Mouse (Mus musculus) ES-E14 (cell line): ENCODE measurements around the gene Hecw2. TPM values are rescaled to one million over a fixed set of nuclear protein-coding genes. Genes with fewer than 3 reads are reported as not detected.

Experiments used
- DNase-seq: peaks from one replicate; pipeline ENCODE4 v3.0.0-alpha.2; 2013; ENCODE audit warnings: low read depth, low spot score
- H3K27ac ChIP-seq: 2 replicates; pipeline ENCODE4 v1.5.1; 2012; ENCODE audit warnings: low read depth, mild to moderate bottlenecking, low read length, moderate library complexity, mixed read lengths; ENCODE audit not compliant: poor library complexity, insufficient read depth, severe bottlenecking
- H3K36me3 ChIP-seq: 2 replicates; pipeline ENCODE4 v1.6.1; 2012; ENCODE audit warnings: mild to moderate bottlenecking, low read length, moderate library complexity, mixed read lengths; ENCODE audit not compliant: control insufficient read depth, poor library complexity, insufficient read depth, severe bottlenecking
- H3K4me1 ChIP-seq, 2 experiments: fragments of 150-350 bp in 1 of 2; sonication (generic) in 1 of 2; 2 replicates each; pipeline ENCODE4 v1.6.1; 2012; ENCODE audit warnings: low read length in 2 of 2, mild to moderate bottlenecking in 1 of 2, mixed read lengths in 1 of 2; ENCODE audit not compliant: control insufficient read depth in 2 of 2, insufficient read depth in 2 of 2, poor library complexity in 1 of 2
- H3K4me3 ChIP-seq, 2 experiments: fragments of 150-350 bp in 1 of 2; sonication (generic) in 1 of 2; 2 replicates each; pipeline ENCODE4 v1.5.1; 2012; ENCODE audit warnings: low read length in 2 of 2, low read depth in 1 of 2, mild to moderate bottlenecking in 1 of 2, mixed read lengths in 1 of 2; ENCODE audit not compliant: insufficient read depth in 1 of 2, poor library complexity in 1 of 2, severe bottlenecking in 1 of 2
- H3K9ac ChIP-seq: 2 replicates; pipeline ENCODE4 v1.6.1; 2012; ENCODE audit warnings: low read depth, mild to moderate bottlenecking, low read length, mixed read lengths; ENCODE audit not compliant: poor library complexity, insufficient read depth, severe bottlenecking
- H3K9me3 ChIP-seq: fragments of 150-350 bp; sonication (generic); 2 replicates; pipeline ENCODE4 v1.6.1; 2012; ENCODE audit warnings: low read depth, mild to moderate bottlenecking, low read length; ENCODE audit not compliant: control insufficient read depth, insufficient read depth
- CHD2 ChIP-seq: IDR thresholded peaks from 2 replicates; pipeline ENCODE4 v1.6.1; 2014; ENCODE audit warnings: mild to moderate bottlenecking, low read depth, low read length, inconsistent platforms
- HCFC1 ChIP-seq: IDR thresholded peaks from 2 replicates; pipeline ENCODE4 v1.6.1; 2012; ENCODE audit warnings: low read length, inconsistent platforms, borderline replicate concordance; ENCODE audit not compliant: insufficient read depth
- MAFK ChIP-seq: IDR thresholded peaks from 2 replicates; pipeline ENCODE4 v1.6.1; 2014; ENCODE audit warnings: mild to moderate bottlenecking, low read depth, low read length, inconsistent platforms; ENCODE audit not compliant: insufficient read depth
- ZC3H11A ChIP-seq: IDR thresholded peaks from 2 replicates; pipeline ENCODE4 v1.6.1; 2012; ENCODE audit warnings: low read depth, mild to moderate bottlenecking, inconsistent platforms, low read length, borderline replicate concordance
- ZNF384 ChIP-seq: IDR thresholded peaks from 2 replicates; pipeline ENCODE4 v1.6.1; 2012; ENCODE audit warnings: low read depth, low read length, inconsistent platforms
- in situ Hi-C, 2 experiments: fragments of 600-800 bp; cut with MboI; formaldehyde crosslinking; loops; one replicate each; pipeline ENCODE4 v1.15.1; 2025; ENCODE audit warnings: low sequenced_read_pairs in 2 of 2, inconsistent platforms in 1 of 2; ENCODE audit not compliant: unreplicated experiment in 2 of 2
- total RNA-seq: library from RNA; depleted of rRNA; stranded (reverse); fragments of 300-350 nt; gene quantifications from 2 replicates; pipeline ENCODE4 v1.2.3, GENCODE M21; 2012

Gene Hecw2
- total RNA-seq, 1 experiment: 6.6 TPM

DNA sequence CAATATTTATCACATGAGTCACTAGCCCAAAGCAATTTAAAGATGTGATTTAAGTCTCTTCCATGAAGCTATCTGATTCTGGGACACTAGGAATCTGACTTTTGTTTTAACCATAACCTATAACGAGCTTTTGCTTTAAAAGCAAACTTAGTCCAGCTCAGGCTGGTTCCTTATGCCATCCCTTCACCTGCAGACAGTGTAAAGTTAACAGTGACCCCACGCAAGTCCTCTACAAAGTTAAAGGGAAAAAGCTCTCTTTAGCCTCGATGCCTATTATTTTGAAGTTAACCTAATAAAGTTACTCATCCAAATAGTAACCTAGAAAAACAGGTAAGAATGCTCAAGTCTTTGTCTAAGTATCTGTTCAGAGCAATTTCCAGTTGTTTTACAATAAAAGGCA, 420.4 kb downstream of the Hecw2 start:
- no peaks in the 10 kb centered on the region for H3K9me3 ChIP-seq
- TF ChIP-seq ZNF384 (no peak), CHD2 (no peak), ZC3H11A (no peak), HCFC1 (no peak), MAFK (no peak)
- H3K9ac ChIP-seq: no peak overlapping the region
- H3K27ac ChIP-seq: no peak overlapping the region
- no peaks in the 10 kb centered on the region for H3K4me1 ChIP-seq
- H3K36me3 ChIP-seq: peaks cover 2% of the 10 kb centered on the region; the same call in 1 of the 2 replicates
- no peak overlapping the region for H3K4me3 ChIP-seq
- no peak for DNase-seq
- in situ Hi-C loops: no loop called here

DNA sequence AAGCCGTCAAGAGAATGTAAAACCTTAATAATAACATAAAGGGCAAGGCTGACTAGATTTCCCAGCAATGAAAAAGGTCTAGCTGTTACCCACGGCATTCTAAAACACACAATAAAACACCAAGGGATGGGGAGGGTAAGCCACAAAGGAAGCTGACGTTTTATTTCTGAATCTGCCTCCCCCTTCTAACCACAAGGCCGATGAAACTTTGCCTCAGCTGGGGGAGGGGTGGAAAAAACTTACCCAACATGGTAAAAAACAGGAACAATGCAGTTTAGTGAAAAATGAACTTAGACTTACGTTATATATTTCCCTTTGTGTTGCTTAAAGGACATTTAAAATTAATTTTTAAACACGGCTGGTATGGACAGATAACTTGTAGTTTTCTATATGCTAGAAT, 421.0 kb downstream of the Hecw2 start:
- H3K9me3 ChIP-seq: no peaks in the 10 kb centered on the region
- no peak overlapping the region for H3K9ac ChIP-seq

DNA sequence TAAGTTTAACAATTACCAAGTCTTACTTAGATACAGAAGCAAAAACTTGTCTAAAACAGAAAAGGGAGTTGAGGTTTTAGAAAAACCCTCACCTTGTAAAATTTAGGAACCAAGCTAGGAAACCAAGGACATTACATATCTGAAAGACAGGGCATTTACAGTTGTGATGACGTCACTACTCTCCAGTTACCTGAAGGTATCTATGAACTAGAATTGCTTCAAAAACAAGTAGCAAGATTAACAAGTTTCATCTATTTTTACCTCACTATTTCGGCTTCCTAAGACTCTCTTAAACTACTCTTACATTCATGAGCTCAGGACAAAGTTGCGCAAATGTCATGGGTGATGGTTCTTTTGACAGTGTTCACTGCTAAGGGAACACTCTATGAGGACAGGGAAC, 422.0 kb downstream of the Hecw2 start:
- Histone ChIP-seq H3K9me3 (no peaks in the 10 kb centered on the region), H3K27ac (no peak overlapping the region), H3K4me1 (no peaks in the 10 kb centered on the region), H3K4me3 (no peak overlapping the region), H3K9ac (no peak overlapping the region), H3K36me3 (peaks cover 2% of the 10 kb centered on the region; the same call in 1 of the 2 replicates)
- DNase-seq: no peak
- in situ Hi-C loops: no loop called here
- TF ChIP-seq ZC3H11A (no peak), CHD2 (no peak), ZNF384 (no peak)

More for the DNA sequence above, 421.0 kb downstream of the Hecw2 start:
- DNase-seq: no peak
- Histone ChIP-seq H3K36me3 (peaks cover 2% of the 10 kb centered on the region; the same call in 1 of the 2 replicates), H3K4me3 (no peak overlapping the region), H3K27ac (no peak overlapping the region), H3K4me1 (no peaks in the 10 kb centered on the region)
- TF ChIP-seq ZC3H11A (no peak), ZNF384 (no peak), CHD2 (no peak), HCFC1 (no peak), MAFK (no peak)
- in situ Hi-C loops: no loop called here

DNA sequence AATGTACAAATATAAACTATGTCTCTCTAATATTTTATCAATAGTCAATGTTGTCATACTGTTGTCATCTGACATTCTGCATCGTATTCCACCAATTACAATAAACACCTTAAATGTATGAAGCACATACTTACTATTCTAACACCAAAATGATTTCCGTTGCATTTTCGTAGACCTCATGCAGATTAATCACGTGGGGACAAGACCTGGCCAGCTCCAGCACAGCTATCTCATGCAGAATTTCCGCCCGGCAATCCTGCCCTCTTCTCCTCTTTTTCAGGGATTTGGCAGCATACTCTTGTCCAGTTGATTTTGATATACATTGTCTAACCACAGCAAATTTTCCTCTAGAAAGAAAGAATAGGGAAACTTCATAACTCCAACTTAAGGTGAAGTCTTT, 423.5 kb downstream of the Hecw2 start:
- no peaks in the 10 kb centered on the region for H3K4me1 ChIP-seq
- no peak for TF ChIP-seq ZNF384
- TF ChIP-seq MAFK: no peak
- no peak for TF ChIP-seq ZC3H11A
- TF ChIP-seq HCFC1: no peak
- TF ChIP-seq CHD2: no peak
- in situ Hi-C loops: no loop called here
- DNase-seq: no peak
- H3K9me3 ChIP-seq: no peaks in the 10 kb centered on the region
- H3K36me3 ChIP-seq: peaks cover 2% of the 10 kb centered on the region; the same call in 1 of the 2 replicates
- no peak overlapping the region for H3K27ac ChIP-seq
- no peak overlapping the region for H3K4me3 ChIP-seq
- no peak overlapping the region for H3K9ac ChIP-seq

GRCm38 (mm10) chr1:53766112-53766511, 428.9 kb downstream of the Hecw2 start:
- Histone ChIP-seq H3K9me3 (no peaks in the 10 kb centered on the region), H3K27ac (no peak overlapping the region), H3K4me1 (no peaks in the 10 kb centered on the region), H3K36me3 (peaks cover 7% of the 10 kb centered on the region; the same call in 1 of the 2 replicates), H3K4me3 (no peak overlapping the region), H3K9ac (no peak overlapping the region)
- no peak for DNase-seq
- in situ Hi-C loops: no loop called here
- no peak for TF ChIP-seq ZNF384
- TF ChIP-seq MAFK: no peak
- TF ChIP-seq ZC3H11A: no peak
- TF ChIP-seq HCFC1: no peak
- no peak for TF ChIP-seq CHD2
